Mouse (Mus musculus) CH12.LX (cell line): ENCODE results near the gene Crlf1.

ENCODE experiments used
- CHD1 ChIP-seq: IDR thresholded peaks from 2 replicates; pipeline ENCODE4 v1.6.1; 2012; ENCODE audit warnings: low read depth, low read length, improper control_type of control experiment, inconsistent platforms
- CTCF ChIP-seq, 2 experiments: IDR thresholded peaks in 1 of 2; conservative IDR thresholded peaks in 1 of 2; 2 replicates each; pipeline ENCODE4 v1.5.1; 2011 to 2012; ENCODE audit warnings: low read depth in 2 of 2, low read length in 2 of 2, improper control_type of control experiment in 1 of 2, inconsistent platforms in 1 of 2, mild to moderate bottlenecking in 1 of 2, moderate library complexity in 1 of 2
- ETS1 ChIP-seq: conservative IDR thresholded peaks from 2 replicates; pipeline ENCODE4 v1.6.1; 2012; ENCODE audit warnings: low read depth, mild to moderate bottlenecking, inconsistent platforms, low read length, improper control_type of control experiment, moderate library complexity
- HCFC1 ChIP-seq: IDR thresholded peaks from 2 replicates; pipeline ENCODE4 v1.6.1; 2012; ENCODE audit warnings: low read depth, mild to moderate bottlenecking, inconsistent platforms, low read length, improper control_type of control experiment
- MAX ChIP-seq: IDR thresholded peaks from 2 replicates; pipeline ENCODE4 v1.6.1; 2011; ENCODE audit warnings: low read length, improper control_type of control experiment
- POLR2A ChIP-seq: IDR thresholded peaks from 2 replicates; pipeline ENCODE4 v1.6.1; 2011; ENCODE audit warnings: low read depth, mild to moderate bottlenecking, improper control_type of control experiment, low read length
- POLR2AphosphoS2 ChIP-seq: IDR thresholded peaks from 2 replicates; pipeline ENCODE4 v1.6.1; 2011; ENCODE audit warnings: low read depth, low read length, improper control_type of control experiment
- RCOR1 ChIP-seq: conservative IDR thresholded peaks from 2 replicates; pipeline ENCODE4 v1.6.1; 2012; ENCODE audit warnings: low read depth, mild to moderate bottlenecking, inconsistent platforms, low read length, improper control_type of control experiment
- SMC3 ChIP-seq: IDR thresholded peaks from 2 replicates; pipeline ENCODE4 v1.6.1; 2011; ENCODE audit warnings: low read depth, low read length, improper control_type of control experiment
- ZC3H11A ChIP-seq: IDR thresholded peaks from 2 replicates; pipeline ENCODE4 v1.6.1; 2012; ENCODE audit warnings: low read depth, mild to moderate bottlenecking, inconsistent platforms, low read length, improper control_type of control experiment
- ZMIZ1 ChIP-seq: IDR thresholded peaks from 2 replicates; pipeline ENCODE4 v1.6.1; 2012; ENCODE audit warnings: low read depth, mild to moderate bottlenecking, inconsistent platforms, low read length, improper control_type of control experiment
- ZNF384 ChIP-seq: IDR thresholded peaks from 2 replicates; pipeline ENCODE4 v1.6.1; 2012; ENCODE audit warnings: low read depth, low read length, improper control_type of control experiment, inconsistent platforms

DNA sequence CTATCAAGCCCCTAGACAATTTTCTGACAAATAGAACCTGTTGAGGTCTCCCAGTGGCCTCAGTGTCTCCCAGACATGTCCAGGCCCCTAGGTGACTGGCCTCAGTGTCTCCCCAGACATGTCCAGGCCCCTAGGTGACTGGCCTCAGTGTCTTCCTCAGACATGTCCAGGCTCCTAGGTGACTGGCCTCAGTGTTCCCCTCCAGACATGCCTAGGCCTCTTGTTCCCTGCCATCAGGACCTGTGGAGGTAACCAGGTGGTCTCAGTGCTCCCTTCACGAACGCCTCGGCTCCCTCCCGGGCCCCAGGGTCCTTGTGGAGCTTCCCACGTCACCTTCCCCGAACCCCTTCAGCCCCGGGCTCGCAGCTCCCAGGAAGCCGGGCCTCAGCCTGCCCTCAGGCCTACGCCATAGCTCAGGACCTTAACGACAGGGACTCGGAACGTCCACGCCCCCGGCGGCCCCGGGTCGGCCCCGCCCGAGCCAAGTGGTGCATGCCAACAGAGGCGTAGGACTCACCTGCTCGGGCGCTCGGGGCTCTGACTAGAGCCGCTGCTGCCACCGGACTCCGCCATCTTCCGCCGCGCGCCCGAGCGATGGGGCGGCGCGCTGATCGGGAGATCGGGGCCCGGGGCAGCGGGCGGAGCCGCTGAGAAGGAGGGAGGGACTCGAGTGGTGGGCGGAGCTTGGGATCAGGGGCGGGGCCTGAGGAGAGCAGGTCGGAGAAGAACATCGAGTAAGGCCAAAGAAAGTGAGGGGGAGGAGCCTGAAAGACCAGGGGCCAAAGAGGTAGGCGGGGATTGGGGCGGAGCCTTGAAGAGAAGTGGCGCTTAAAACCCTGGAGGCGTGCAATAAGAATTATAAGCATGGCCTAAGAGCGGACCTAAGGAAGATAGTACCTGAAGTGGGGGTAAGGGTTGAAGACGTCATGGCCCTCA is 16.4 kb upstream of the Crlf1 start, which contains the start of gene Klhl26:
- TF ChIP-seq CHD1 (0 out of 2 replicates have a peak, but pooled peaks have one; percentile 33), ZC3H11A (no peak), CTCF (conservative IDR thresholded peaks at IDR 0.05 in 1 of 2, IDR thresholded peaks at IDR 0.05 in 1 of 2; ENCODE audit: low read depth in 2 of 2, low read length in 2 of 2) (no peak), MAX (peak; percentile 52; the same call in 1 of the 2 replicates), ETS1 (peak; percentile 7; the same call in 1 of the 2 replicates), POLR2A (peak; percentile 73), RCOR1 (no peak), ZNF384 (no peak), POLR2AphosphoS2 (no peak), ZMIZ1 (peak; percentile 42; the same call in 1 of the 2 replicates), SMC3 (no peak), HCFC1 (peak; percentile 6; the same call in 1 of the 2 replicates)
